Mouse (Mus musculus): ENCODE data around the gene Nt5m. TPM values are rescaled to one million over a fixed set of nuclear protein-coding genes. Genes with fewer than 3 reads are reported as not detected.

Nt5m gene
- polyA plus RNA-seq (2016; fragmentation: Nextera tagmentation; extraction: Ambion mirVana), result 34.3 and 37.3 TPM in 2 replicates

DNA sequence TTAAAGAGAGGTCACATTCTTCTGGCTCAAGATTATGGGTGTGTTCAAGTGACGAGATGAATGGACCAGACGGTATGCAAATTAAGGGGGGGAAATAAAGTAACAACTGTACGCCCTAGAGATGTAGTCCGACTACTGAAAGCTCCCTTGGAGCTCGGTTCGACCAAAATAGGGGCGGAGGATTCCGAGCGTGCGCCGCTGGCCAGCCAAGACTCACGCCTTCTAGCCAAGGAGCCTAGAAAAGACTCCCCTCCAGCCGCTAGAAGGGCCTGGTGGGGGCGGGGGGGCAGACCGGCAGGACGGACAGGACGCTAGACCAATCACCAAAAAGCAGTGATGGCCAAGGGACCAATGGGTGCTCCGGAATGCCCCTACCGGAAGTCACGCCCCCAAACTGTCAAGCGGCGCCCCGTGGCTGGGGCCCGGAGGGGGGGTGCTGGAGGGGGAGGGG is at the start of gene Nt5m:
Nt5m (plus strand) TSS at position 440 of the 451 bp plus-strand sequence.
- Histone ChIP-seq H3K27me3 (replicated peaks; ENCODE audit: low read depth, poor library complexity, severe bottlenecking) (no peaks in the 10 kb centered on the region), H3K27ac (replicated peaks) (peak within 1 kb of the TSS; percentile 99), H3K9me3 (no peaks in the 10 kb centered on the region), H3K36me3 (replicated peaks) (peaks cover 36% of the 10 kb centered on the region), H3K4me3 (peak within 1 kb of the TSS; percentile 98), H3K4me1 (peaks cover 26% of the 10 kb centered on the region)
- DNase-seq (ENCODE audit: low spot score), result peak; percentile 95
- WGBS, result under 1% methylated on average over 24 of the region's 24 CpGs

DNA sequence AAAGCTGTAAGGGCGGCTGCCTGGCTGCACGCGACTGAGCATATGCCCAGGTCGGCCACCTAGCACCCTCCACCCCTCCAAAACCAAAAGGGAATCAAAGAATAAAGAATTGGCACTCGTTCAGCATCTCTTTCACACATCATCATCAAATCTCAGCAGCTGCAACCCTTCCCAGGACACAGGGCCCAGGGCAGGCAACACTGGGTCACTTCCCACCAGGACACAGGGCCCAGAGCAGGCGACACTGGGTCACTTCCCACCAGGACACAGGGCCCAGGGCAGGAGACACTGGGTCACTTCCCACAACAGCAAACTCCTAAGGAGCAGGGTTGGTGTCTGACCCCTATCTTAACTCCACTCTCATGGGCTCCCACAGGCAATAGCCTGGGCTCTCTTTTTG is 45.9 kb upstream of the Nt5m start:
- peaks cover 74% of the 10 kb centered on the region for H3K36me3 ChIP-seq (replicated peaks)
- WGBS, result 91% methylated on average over 6 of the region's 6 CpGs

DNA sequence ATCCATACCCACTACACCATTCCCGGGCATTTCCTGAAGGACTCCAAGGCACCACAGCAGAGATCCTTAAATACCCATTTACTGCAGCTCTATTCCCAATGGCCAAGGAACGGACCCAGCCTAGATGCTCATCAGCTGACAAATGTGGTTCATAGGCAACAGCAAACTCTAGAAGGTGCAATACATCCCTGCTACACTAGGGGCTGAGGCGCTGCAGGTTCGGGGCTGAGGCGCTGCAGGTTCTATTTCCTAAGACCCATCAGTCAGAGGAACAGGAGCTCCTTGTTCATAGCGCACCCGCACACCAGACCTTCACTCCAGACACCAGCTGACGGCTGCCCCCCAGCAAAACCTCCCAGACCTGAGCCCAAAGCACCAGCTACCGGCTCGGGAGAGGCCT is 38.8 kb upstream of the Nt5m start:
- H3K27ac ChIP-seq (replicated peaks), result no peak overlapping the region
- 93% methylated on average over 10 of the region's 10 CpGs for WGBS
- no peak for DNase-seq (ENCODE audit: low spot score)
- peaks cover 100% of the 10 kb centered on the region for H3K36me3 ChIP-seq (replicated peaks)
- no peak overlapping the region for H3K4me3 ChIP-seq
- H3K4me1 ChIP-seq, result no peaks in the 10 kb centered on the region
- no peaks in the 10 kb centered on the region for H3K9me3 ChIP-seq
- H3K27me3 ChIP-seq (replicated peaks; ENCODE audit: low read depth, poor library complexity, severe bottlenecking), result no peaks in the 10 kb centered on the region

More for the DNA sequence above, 45.9 kb upstream of the Nt5m start:
- Histone ChIP-seq H3K4me3 (no peak overlapping the region), H3K4me1 (no peaks in the 10 kb centered on the region), H3K9me3 (no peaks in the 10 kb centered on the region), H3K27ac (replicated peaks) (no peak overlapping the region), H3K27me3 (replicated peaks; ENCODE audit: low read depth, poor library complexity, severe bottlenecking) (0 out of 2 replicates have a peak, but pooled peaks cover 3% of the 10 kb centered on the region)
- DNase-seq (ENCODE audit: low spot score), result no peak

DNA sequence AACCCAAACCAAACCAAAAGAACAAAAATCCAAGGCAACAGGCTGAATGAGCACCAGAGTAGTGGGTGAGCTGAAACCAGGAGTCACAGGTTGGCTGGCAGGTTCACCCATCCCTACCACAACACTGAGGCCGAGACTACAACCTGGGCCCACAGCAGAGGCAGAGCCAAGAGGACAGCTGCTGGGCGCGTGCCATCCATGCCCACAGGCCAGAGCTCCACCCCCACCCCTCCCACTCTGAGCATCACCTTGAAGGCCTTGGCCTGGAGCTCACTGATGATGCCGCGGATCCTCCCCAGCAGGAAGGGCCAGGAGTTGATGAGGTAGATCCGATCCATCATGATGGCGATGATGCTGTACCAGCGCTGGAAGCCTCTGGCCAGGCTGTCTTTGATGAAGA is 37.4 kb upstream of the Nt5m start:
- peaks cover 100% of the 10 kb centered on the region for H3K36me3 ChIP-seq (replicated peaks)
- DNase-seq (ENCODE audit: low spot score), result no peak
- no peaks in the 10 kb centered on the region for H3K4me1 ChIP-seq
- H3K27me3 ChIP-seq (replicated peaks; ENCODE audit: low read depth, poor library complexity, severe bottlenecking), result no peaks in the 10 kb centered on the region
- H3K9me3 ChIP-seq, result no peaks in the 10 kb centered on the region
- H3K4me3 ChIP-seq, result no peak overlapping the region
- WGBS, result 94% methylated on average over 8 of the region's 8 CpGs
- H3K27ac ChIP-seq (replicated peaks), result no peak overlapping the region

DNA sequence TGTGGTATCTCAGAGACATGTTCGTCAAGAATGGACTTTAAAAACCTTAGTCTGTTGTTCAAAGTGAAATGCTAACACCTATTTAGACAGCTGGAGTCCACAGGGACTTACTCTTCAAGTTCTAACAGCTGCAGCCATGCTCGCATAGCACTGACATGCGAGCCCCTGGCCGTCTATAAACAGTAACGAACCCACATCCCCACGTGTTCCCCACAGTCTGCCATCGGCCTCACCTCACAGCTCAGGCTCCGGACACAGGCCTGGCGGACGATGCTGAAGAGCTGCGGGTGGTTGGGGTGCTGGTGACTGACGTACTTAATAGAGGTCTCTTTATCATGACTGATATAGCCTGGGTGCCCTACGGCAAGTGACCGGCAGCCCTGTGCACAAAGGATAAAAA is 35.7 kb upstream of the Nt5m start:
- no peaks in the 10 kb centered on the region for H3K27me3 ChIP-seq (replicated peaks; ENCODE audit: low read depth, poor library complexity, severe bottlenecking)
- no peaks in the 10 kb centered on the region for H3K9me3 ChIP-seq
- WGBS, result 94% methylated on average over 14 of the region's 14 CpGs
- DNase-seq (ENCODE audit: low spot score), result no peak
- no peak overlapping the region for H3K4me3 ChIP-seq
- no peak overlapping the region for H3K27ac ChIP-seq (replicated peaks)
- peaks cover 95% of the 10 kb centered on the region for H3K36me3 ChIP-seq (replicated peaks)
- H3K4me1 ChIP-seq, result peaks cover 4% of the 10 kb centered on the region

DNA sequence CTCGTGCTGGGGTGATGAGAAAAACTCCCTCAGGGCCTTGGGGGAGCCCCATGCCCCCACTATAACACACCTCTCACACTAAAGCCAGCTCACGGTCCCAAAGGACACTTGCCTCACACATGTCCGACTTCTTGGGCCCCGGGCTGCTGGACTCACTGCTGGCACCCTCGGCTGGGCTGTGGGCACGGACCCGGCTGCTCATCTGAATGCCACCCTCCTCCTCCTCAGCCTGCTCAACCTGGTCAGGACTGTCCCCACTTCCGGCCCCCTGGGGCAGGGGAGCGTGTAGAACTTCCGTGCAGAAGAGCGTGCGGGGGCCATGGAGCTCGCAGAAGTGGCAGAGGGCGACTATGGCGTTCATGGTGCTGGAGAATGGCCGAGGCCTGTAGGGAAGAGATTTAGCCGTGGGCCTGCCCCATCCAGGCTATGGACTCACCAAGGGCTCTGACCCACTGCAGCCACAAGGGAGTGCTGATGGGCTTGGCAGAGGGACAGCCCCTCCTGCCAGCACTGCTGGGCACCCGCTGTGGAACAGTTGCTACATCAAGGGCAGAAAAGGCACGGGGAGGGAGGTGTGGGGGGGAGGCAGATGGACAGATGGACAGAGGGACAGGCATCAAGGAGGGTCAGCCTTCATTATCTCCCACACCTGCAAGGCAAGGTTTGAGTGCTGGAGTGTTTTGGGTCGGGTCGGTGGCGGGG is 34.7 kb upstream of the Nt5m start:
- Histone ChIP-seq H3K27me3 (replicated peaks; ENCODE audit: low read depth, poor library complexity, severe bottlenecking) (no peaks in the 10 kb centered on the region), H3K4me1 (peaks cover 15% of the 10 kb centered on the region), H3K4me3 (no peak overlapping the region), H3K9me3 (no peaks in the 10 kb centered on the region), H3K36me3 (replicated peaks) (peaks cover 84% of the 10 kb centered on the region), H3K27ac (replicated peaks) (no peak overlapping the region)
- DNase-seq (ENCODE audit: low spot score), result no peak
- WGBS, result 93% methylated on average over 22 of the region's 22 CpGs

DNA sequence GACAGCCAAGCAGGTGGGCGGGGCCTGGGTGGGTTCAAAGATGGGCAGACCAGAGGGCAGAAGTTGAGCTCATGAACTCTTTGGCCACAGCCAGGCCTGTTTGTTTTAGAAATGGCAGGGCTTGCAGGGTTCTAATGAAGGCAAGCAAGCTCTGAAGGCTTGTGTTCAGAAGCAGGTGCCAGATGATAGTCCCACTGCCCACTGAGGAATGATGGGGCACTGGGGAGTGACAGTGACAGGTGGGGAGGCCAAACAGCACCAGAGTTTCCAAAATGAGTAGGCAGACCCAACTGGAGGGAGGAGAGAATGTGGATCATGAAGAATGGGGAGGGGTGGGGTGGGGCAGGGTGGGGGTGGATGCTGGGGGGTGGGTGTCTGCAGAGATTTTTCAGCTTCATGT is 34.0 kb upstream of the Nt5m start:
- no peaks in the 10 kb centered on the region for H3K27me3 ChIP-seq (replicated peaks; ENCODE audit: low read depth, poor library complexity, severe bottlenecking)
- H3K9me3 ChIP-seq, result no peaks in the 10 kb centered on the region
- no peak overlapping the region for H3K4me3 ChIP-seq
- no peak for DNase-seq (ENCODE audit: low spot score)
- WGBS, result 94% methylated on average over 1 of the region's 1 CpGs
- H3K4me1 ChIP-seq, result peaks cover 17% of the 10 kb centered on the region
- H3K27ac ChIP-seq (replicated peaks), result no peak overlapping the region
- H3K36me3 ChIP-seq (replicated peaks), result peaks cover 77% of the 10 kb centered on the region

DNA sequence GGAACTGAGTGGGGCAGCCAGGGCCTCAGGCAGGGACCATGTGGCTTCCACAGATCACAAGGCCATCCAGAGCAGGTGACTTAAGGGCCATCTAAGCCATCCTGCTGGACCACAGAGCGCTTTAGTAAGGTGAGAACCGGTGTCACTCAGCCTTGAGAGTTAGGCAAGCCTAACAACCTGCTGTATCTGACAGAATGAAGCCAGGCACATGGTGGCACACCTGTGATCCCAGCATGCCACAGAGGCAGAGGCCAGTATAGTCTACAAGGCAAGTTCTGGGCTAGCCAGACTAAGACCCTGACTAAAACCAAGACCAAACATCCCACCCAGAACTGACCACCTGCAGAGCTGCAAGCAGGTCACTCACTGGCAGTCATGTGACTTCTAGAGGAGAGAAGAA is 33.6 kb upstream of the Nt5m start:
- 98% methylated on average over 2 of the region's 2 CpGs for WGBS
- Histone ChIP-seq H3K27ac (replicated peaks) (no peak overlapping the region), H3K9me3 (no peaks in the 10 kb centered on the region), H3K4me1 (peaks cover 19% of the 10 kb centered on the region), H3K36me3 (replicated peaks) (peaks cover 73% of the 10 kb centered on the region), H3K4me3 (no peak overlapping the region), H3K27me3 (replicated peaks; ENCODE audit: low read depth, poor library complexity, severe bottlenecking) (no peaks in the 10 kb centered on the region)
- DNase-seq (ENCODE audit: low spot score), result no peak

DNA sequence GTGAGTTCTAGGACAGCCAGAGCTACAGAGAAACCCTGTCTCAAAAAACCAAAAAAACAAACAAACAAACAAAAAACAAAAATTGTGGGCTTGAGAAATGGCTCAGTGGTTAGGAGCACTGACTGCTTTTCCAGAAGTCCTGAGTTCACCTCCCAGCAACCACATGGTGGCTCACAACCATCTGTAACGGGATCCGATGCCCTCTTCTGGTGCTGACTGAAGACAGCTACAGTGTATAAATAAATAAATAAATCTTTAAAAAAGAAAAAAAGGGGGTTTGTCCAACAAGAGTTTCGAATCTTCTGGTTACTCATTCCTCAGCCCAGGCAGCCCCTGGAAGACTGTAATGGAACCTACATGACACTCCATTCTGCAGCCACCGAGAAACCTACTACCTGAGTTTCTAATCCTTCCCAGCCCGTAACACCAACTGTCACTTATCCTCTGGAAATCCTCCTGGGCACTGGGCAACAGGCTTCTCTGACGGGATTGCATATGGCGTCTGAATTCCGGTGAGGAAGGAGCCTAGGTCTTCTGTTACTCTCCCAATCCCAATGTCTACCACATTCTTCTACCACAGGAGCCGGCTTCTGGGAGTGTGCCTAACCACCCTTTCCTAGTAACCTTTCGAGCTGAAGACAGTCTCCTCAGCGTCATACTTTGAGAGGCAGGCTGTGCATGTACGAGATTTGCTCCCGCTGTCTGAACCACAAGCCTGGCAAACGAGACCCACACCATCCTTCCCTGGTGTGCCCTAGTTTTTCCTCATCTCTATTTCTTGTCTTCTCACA is 30.9 kb upstream of the Nt5m start:
- Histone ChIP-seq H3K4me3 (peak overlapping the region; percentile 85), H3K36me3 (replicated peaks) (peaks cover 46% of the 10 kb centered on the region), H3K27me3 (replicated peaks; ENCODE audit: low read depth, poor library complexity, severe bottlenecking) (no peaks in the 10 kb centered on the region), H3K9me3 (no peaks in the 10 kb centered on the region), H3K27ac (replicated peaks) (no peak overlapping the region), H3K4me1 (peaks cover 36% of the 10 kb centered on the region)
- 70% methylated on average over 14 of the region's 14 CpGs for WGBS
- no peak for DNase-seq (ENCODE audit: low spot score)

DNA sequence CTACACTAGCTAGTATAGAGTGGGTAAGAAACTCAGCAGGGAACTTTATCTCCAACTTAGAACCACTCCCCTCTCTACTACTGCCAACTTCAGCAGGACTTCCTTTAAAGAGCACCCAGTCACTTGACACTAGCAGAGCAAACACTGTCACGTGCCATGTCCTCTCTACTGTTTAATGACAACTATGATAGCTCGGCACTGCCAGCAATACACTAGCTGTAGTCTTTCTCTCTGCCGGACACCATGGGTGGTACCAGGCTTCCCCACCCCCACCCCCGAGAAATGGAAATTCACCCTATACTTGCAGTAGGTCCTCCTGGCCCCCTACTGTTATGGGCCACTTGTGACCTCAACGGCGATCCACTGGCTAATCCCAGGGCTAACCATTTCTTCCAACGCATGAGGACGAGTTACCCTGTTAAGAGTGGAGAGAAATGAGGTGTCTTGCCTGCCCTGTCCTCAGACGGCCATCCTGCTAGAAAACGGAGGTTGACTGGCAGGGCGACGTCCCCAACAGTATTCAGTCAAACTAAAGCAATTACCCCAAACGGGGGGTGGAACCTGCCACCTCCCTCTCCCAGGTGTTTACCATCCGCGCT is 30.1 kb upstream of the Nt5m start:
- Histone ChIP-seq H3K9me3 (no peaks in the 10 kb centered on the region), H3K4me3 (peak overlapping the region; percentile 85), H3K4me1 (peaks cover 39% of the 10 kb centered on the region), H3K27me3 (replicated peaks; ENCODE audit: low read depth, poor library complexity, severe bottlenecking) (no peaks in the 10 kb centered on the region), H3K36me3 (replicated peaks) (peaks cover 38% of the 10 kb centered on the region), H3K27ac (replicated peaks) (peak overlapping the region; percentile 100)
- no peak for DNase-seq (ENCODE audit: low spot score)
- under 1% methylated on average over 15 of the region's 15 CpGs for WGBS

DNA sequence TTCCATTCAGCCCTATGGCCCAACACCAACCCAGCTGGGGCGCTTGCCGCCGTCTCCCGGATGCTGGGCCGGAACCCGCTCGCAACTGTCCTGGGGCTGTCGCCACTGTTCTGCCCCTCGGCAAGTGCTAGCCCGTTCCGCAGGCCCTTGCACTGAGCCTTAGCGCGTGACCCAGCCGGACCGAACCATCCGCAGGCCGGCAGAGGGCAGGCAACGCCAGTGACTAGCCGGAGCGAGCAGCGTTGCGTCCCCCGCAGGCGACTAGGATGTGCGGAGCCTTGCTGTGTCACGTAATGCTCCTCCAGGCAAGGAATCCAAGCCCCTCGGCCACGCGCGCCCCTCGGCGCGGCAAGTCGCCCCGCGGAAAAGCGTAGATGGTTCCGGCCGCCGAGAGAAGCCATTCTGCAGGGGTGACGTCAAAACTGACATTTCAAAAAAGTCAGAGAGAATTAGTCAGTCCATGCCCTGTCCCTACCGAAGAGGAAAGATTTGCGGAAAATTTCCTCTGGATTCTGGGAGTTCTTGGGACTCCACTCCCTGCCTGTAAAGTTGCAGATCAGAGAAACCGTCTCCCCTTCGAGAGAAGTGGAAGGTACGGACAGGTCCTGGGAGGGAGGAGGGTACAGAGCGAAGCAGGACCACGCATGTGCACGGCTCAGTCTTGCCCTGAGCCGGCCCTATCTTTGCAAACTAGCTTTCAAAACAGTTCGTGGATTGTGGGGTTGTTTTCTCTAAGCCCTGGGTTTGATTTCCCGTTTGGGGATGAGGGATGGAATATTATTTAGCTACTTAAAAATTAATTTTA is 29.4 kb upstream of the Nt5m start, which contains the start of gene Flcn:
Flcn (minus strand) TSS at position 347 of the 805 bp plus-strand sequence.
- Histone ChIP-seq H3K27ac (replicated peaks) (peak within 1 kb of the TSS; percentile 100), H3K36me3 (replicated peaks) (peaks cover 31% of the 10 kb centered on the region), H3K9me3 (no peaks in the 10 kb centered on the region), H3K27me3 (replicated peaks; ENCODE audit: low read depth, poor library complexity, severe bottlenecking) (no peaks in the 10 kb centered on the region), H3K4me1 (peaks cover 43% of the 10 kb centered on the region), H3K4me3 (peak within 1 kb of the TSS; percentile 85)
- DNase-seq (ENCODE audit: low spot score), result peak; percentile 89
- under 1% methylated on average over 52 of the region's 52 CpGs for WGBS

All from embryonic facial prominence, embryonic 10.5 days (tissue).